Mouse (Mus musculus) G1E-ER4 (cell line): ENCODE measurements around the gene Ppm1a. TPM values are rescaled to one million over a fixed set of nuclear protein-coding genes. Genes with fewer than 3 reads are reported as not detected.

Experiments used
- GATA1 ChIP-seq: IDR thresholded peaks from one replicate; pipeline ENCODE4 v1.8.0; 2012; ENCODE audit warnings: low read length, inconsistent platforms
- polyA plus RNA-seq: library from polyadenylated mRNA; stranded (reverse); fragments of >175 nt; gene quantifications from 2 replicates; pipeline ENCODE4 v1.2.3, GENCODE M21; 2012

The Ppm1a gene
- polyA plus RNA-seq, result 14.0 and 18.7 TPM in 2 replicates

- no peak for TF ChIP-seq GATA1
Measured at GRCm38 (mm10) chr12:72757086-72757485, at the start of gene Ppm1a. TSS of gene Ppm1a (plus strand) at chr12:72757455.

- no peak for TF ChIP-seq GATA1
Measured at GRCm38 (mm10) chr12:72709981-72710380, 47.3 kb upstream of the Ppm1a start.

DNA sequence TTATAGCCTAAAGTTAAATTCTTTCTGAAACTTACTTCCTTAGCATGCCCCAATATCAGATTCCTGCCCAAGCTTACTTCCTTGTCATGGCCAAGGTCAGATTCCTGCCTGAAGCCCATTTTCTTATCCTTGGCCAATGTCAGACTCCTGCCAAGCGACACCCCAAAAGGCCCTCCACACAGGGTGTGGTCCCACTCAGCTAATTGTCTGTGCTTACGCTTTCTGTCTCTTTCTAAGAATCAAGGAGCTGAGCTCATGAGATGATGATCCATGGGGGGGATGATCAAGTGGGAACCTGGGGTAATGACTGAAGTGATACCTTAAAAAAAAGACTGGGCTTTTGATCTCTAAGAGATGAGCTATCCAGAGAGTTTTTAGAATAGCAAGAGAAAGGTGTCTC lies 42.4 kb upstream of the Ppm1a start:
- no peak for TF ChIP-seq GATA1

DNA sequence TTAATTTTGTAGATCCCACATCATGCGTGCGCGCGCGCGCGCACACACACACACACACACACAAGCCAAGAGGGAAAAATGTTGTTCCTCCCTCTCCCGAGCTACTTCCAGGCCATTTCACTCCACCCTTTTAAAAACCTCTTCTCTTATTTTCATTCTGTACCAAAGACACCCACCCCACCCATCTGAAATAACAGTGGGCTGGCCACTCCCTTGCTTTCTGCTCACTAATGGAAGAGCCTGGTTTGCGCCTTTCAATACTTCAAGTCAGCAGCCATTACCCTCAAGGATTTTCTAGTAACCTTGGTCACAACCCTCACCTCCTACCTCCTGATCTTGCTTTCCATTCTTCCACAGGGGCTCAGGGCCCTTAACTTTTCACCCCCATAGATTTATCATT lies 41.4 kb upstream of the Ppm1a start:
- no peak for TF ChIP-seq GATA1

GRCm38 (mm10) chr12:72719046-72719445 lies 38.2 kb upstream of the Ppm1a start:
- TF ChIP-seq GATA1, result no peak

DNA sequence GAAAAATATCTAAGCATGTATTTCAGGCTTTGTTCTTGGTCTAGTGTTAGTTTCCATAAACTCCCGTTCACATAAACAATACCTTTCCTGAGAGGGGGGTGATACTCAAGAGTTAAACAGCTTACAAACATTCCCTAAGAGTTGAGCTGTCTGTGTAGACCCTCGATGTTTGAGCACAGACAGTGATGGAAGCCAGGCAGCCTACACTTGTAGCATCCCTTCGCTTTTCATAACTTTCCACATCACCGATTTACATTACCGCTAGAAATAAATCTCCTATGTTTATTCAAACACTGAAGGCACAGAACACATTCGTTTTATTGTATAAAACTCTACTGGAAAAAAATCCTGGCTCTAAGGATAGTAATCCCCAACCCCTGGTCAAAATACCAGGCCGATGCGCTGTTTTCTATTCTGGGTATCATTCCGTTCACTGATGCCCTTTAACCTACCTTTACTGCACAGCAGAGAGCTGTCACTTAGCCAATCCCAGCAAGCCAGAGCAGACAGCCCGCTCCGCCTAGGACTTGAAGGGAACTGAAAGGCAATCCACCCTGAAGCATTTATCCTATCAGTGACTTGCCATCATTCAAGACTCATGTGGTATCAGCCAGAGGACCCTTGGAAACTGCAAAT lies 37.7 kb upstream of the Ppm1a start:
- TF ChIP-seq GATA1, result no peak

- TF ChIP-seq GATA1, result no peak
Measured at GRCm38 (mm10) chr12:72721710-72722109, 35.5 kb upstream of the Ppm1a start.

- no peak for TF ChIP-seq GATA1
Measured at GRCm38 (mm10) chr12:72723965-72724364, 33.3 kb upstream of the Ppm1a start.

- no peak for TF ChIP-seq GATA1
Measured at GRCm38 (mm10) chr12:72727021-72727420, 30.2 kb upstream of the Ppm1a start.

GRCm38 (mm10) chr12:72727611-72728010 lies 29.6 kb upstream of the Ppm1a start:
- TF ChIP-seq GATA1, result no peak

GRCm38 (mm10) chr12:72734112-72734511 lies 23.1 kb upstream of the Ppm1a start:
- no peak for TF ChIP-seq GATA1

DNA sequence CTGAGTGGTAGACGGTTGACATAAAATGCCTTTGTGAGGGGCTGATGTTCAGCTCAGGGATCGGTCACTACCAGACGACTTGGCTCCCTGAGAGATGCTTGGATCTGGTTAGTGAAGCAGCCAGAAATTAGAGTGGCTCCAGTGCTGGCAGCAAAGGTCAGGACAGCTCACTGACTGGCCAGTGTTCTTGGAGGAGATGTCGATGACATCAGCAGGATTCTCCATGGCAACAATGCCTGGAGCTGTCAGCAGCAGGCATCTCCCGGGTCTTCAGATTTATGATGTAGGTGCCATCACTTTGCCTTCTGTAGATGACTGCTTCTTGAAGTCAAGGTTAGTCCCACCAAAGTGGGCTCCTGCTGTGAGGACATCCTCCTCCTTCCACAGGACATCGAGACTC lies 16.1 kb upstream of the Ppm1a start:
- TF ChIP-seq GATA1, result no peak

- TF ChIP-seq GATA1, result no peak
Measured at GRCm38 (mm10) chr12:72744803-72745360, 12.4 kb upstream of the Ppm1a start.

- no peak for TF ChIP-seq GATA1
Measured at GRCm38 (mm10) chr12:72745486-72745885, 11.8 kb upstream of the Ppm1a start.

- no peak for TF ChIP-seq GATA1
Measured at GRCm38 (mm10) chr12:72748341-72748740, 8.9 kb upstream of the Ppm1a start.

DNA sequence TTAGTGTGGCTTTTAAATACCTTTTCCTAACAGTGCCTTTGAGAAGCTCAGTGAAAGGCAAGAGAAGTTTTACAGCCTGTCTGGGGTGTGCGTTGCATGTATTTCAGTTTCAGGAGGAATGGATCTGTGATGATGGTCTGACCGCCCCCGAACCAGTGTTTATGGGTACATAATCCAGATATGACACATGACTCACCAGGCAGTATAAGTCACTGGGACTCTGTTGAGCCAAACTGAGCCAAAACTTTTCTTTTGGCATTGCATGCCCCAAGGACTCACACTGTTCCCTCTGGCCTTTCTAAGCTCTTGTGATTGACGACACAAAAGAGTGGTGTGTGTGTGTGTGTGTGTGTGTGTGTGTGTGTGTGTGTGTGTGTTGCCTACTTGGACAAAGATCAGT lies 8.4 kb upstream of the Ppm1a start:
- TF ChIP-seq GATA1, result no peak

- TF ChIP-seq GATA1, result no peak
Measured at GRCm38 (mm10) chr12:72749500-72749899, 7.8 kb upstream of the Ppm1a start.

- TF ChIP-seq GATA1, result no peak
Measured at GRCm38 (mm10) chr12:72750016-72750415, 7.2 kb upstream of the Ppm1a start.

DNA sequence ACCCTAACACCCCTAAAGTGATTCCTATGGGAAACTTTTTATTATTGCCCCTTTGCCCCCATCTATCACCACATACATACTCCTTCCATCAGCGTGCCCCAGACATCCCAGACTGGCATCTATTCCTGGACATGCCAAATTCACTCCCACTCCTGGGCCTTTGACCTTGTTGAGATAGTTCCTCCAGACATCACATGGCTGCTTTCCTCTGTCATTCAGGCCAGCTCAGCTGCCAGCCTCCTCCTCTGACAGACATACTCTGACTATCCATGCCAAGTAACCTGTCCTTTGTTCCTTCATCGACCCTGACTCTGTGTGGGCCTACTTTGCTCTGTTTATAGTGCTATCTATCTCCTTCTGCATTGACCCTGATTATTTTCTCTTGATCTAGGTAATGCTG lies 6.6 kb upstream of the Ppm1a start:
- no peak for TF ChIP-seq GATA1
